Mouse (Mus musculus) CH12.LX (cell line): ENCODE measurements at regions not wholly inside any gene's neighbourhood (a gene's known extent, or its start where the extent isn't known, plus 50 kb on each side); places are given as distances from the start of the nearest gene placed in this dataset.

Experiments
- DNase-seq: peaks from one replicate; pipeline ENCODE4 v3.0.0-alpha.2; 2013; ENCODE audit errors: extremely low read depth
- H3K27ac ChIP-seq: 2 replicates; pipeline ENCODE4 v1.5.1; 2012; ENCODE audit warnings: low read depth, mild to moderate bottlenecking, control low read depth, moderate library complexity; ENCODE audit not compliant: insufficient read depth
- H3K27me3 ChIP-seq: replicated peaks from 2 replicates; pipeline ENCODE3; 2012; ENCODE audit warnings: inconsistent platforms
- H3K36me3 ChIP-seq, 2 experiments: replicated peaks in 1 of 2; 2 replicates each; pipeline versions ENCODE3 to v1.6.1; 2012; ENCODE audit warnings: inconsistent platforms in 1 of 2, low read length in 1 of 2, mild to moderate bottlenecking in 1 of 2, mixed read lengths in 1 of 2, moderate library complexity in 1 of 2; ENCODE audit not compliant: control insufficient read depth in 1 of 2, insufficient read depth in 1 of 2
- H3K4me1 ChIP-seq, 2 experiments: 2 replicates each; pipeline ENCODE4 v1.6.1; 2012; ENCODE audit warnings: inconsistent platforms in 1 of 2, moderate library complexity in 1 of 2; ENCODE audit not compliant: insufficient read depth in 2 of 2, control insufficient read depth in 1 of 2
- H3K4me2 ChIP-seq: 2 replicates; pipeline ENCODE4 v1.6.1; 2012; ENCODE audit warnings: low read depth, mild to moderate bottlenecking, control low read depth; ENCODE audit not compliant: poor library complexity, insufficient read depth, severe bottlenecking
- H3K4me3 ChIP-seq, 3 experiments: fragments of 150-350 bp in 1 of 3; sonication (generic) in 1 of 3; replicated peaks in 1 of 3; 2 replicates each; pipeline versions ENCODE3 to v1.5.1; 2011 to 2012; ENCODE audit warnings: low read depth in 2 of 3, low read length in 2 of 3, mild to moderate bottlenecking in 2 of 3, moderate library complexity in 2 of 3, control low read depth in 1 of 3, improper control_type of control experiment in 1 of 3, inconsistent platforms in 1 of 3, mixed read lengths in 1 of 3; ENCODE audit not compliant: poor library complexity in 1 of 3
- H3K79me2 ChIP-seq: replicated peaks from 2 replicates; pipeline ENCODE4 v1.6.1; 2012; ENCODE audit warnings: mild to moderate bottlenecking, moderate library complexity; ENCODE audit not compliant: control insufficient read depth, poor library complexity, insufficient read depth, severe bottlenecking; ENCODE audit errors: extremely low read depth
- H3K9ac ChIP-seq: 2 replicates; pipeline ENCODE4 v1.6.1; 2012; ENCODE audit warnings: low read depth, mild to moderate bottlenecking, control low read depth, moderate library complexity; ENCODE audit not compliant: insufficient read depth
- H3K9me3 ChIP-seq: replicated peaks from 2 replicates; pipeline ENCODE3; 2012; ENCODE audit warnings: low read length, inconsistent platforms, mixed read lengths
- CHD2 ChIP-seq: IDR thresholded peaks from 2 replicates; pipeline ENCODE4 v1.6.1; 2011; ENCODE audit warnings: low read length, improper control_type of control experiment
- CTCF ChIP-seq, 2 experiments: IDR thresholded peaks in 1 of 2; conservative IDR thresholded peaks in 1 of 2; 2 replicates each; pipeline ENCODE4 v1.5.1; 2011 to 2012; ENCODE audit warnings: low read depth in 2 of 2, low read length in 2 of 2, improper control_type of control experiment in 1 of 2, inconsistent platforms in 1 of 2, mild to moderate bottlenecking in 1 of 2, moderate library complexity in 1 of 2
- E2F4 ChIP-seq: IDR thresholded peaks from 2 replicates; pipeline ENCODE4 v1.6.1; 2011; ENCODE audit warnings: low read depth, low read length, improper control_type of control experiment; ENCODE audit not compliant: insufficient replicate concordance
- EP300 ChIP-seq: IDR thresholded peaks from 2 replicates; pipeline ENCODE4 v1.6.1; 2011; ENCODE audit warnings: low read length, improper control_type of control experiment
- ETS1 ChIP-seq: conservative IDR thresholded peaks from 2 replicates; pipeline ENCODE4 v1.6.1; 2012; ENCODE audit warnings: low read depth, mild to moderate bottlenecking, inconsistent platforms, low read length, improper control_type of control experiment, moderate library complexity
- GABPA ChIP-seq: IDR thresholded peaks from 2 replicates; pipeline ENCODE4 v1.6.1; 2012; ENCODE audit warnings: low read depth, low read length, improper control_type of control experiment, inconsistent platforms; ENCODE audit not compliant: insufficient replicate concordance
- HCFC1 ChIP-seq: IDR thresholded peaks from 2 replicates; pipeline ENCODE4 v1.6.1; 2012; ENCODE audit warnings: low read depth, mild to moderate bottlenecking, inconsistent platforms, low read length, improper control_type of control experiment
- IRF4 ChIP-seq: IDR thresholded peaks from 2 replicates; pipeline ENCODE4 v1.6.1; 2014; ENCODE audit warnings: low read depth, mild to moderate bottlenecking, inconsistent platforms, low read length, improper control_type of control experiment
- JUN ChIP-seq: IDR thresholded peaks from 2 replicates; pipeline ENCODE4 v1.6.1; 2011; ENCODE audit warnings: low read depth, mild to moderate bottlenecking, low read length, improper control_type of control experiment, moderate library complexity; ENCODE audit not compliant: insufficient read depth
- JUND ChIP-seq: conservative IDR thresholded peaks from 2 replicates; pipeline ENCODE4 v1.6.1; 2011; ENCODE audit warnings: low read depth, low read length, improper control_type of control experiment
- KAT2A ChIP-seq: IDR thresholded peaks from 2 replicates; pipeline ENCODE4 v1.6.1; 2012; ENCODE audit warnings: low read length, improper control_type of control experiment, inconsistent platforms; ENCODE audit not compliant: insufficient replicate concordance
- MAFK ChIP-seq: IDR thresholded peaks from 2 replicates; pipeline ENCODE4 v1.6.1; 2011; ENCODE audit warnings: low read length, improper control_type of control experiment; ENCODE audit not compliant: insufficient replicate concordance
- MAX ChIP-seq: IDR thresholded peaks from 2 replicates; pipeline ENCODE4 v1.6.1; 2011; ENCODE audit warnings: low read length, improper control_type of control experiment
- MAZ ChIP-seq: IDR thresholded peaks from 2 replicates; pipeline ENCODE4 v1.6.1; 2012; ENCODE audit warnings: low read depth, mild to moderate bottlenecking, inconsistent platforms, low read length, improper control_type of control experiment, moderate library complexity
- MEF2A ChIP-seq: IDR thresholded peaks from 2 replicates; pipeline ENCODE4 v1.6.1; 2014; ENCODE audit warnings: low read depth, mild to moderate bottlenecking, inconsistent platforms, low read length, improper control_type of control experiment, borderline replicate concordance
- MXI1 ChIP-seq: IDR thresholded peaks from 2 replicates; pipeline ENCODE4 v1.6.1; 2011; ENCODE audit warnings: mild to moderate bottlenecking, low read depth, low read length, improper control_type of control experiment
- MYC ChIP-seq: IDR thresholded peaks from 2 replicates; pipeline ENCODE4 v1.6.1; 2011; ENCODE audit warnings: low read depth, mild to moderate bottlenecking, improper control_type of control experiment, low read length
- NELFE ChIP-seq: IDR thresholded peaks from 2 replicates; pipeline ENCODE4 v1.6.1; 2011; ENCODE audit warnings: low read depth, low read length, improper control_type of control experiment
- NRF1 ChIP-seq: IDR thresholded peaks from 2 replicates; pipeline ENCODE4 v1.6.1; 2014; ENCODE audit warnings: low read depth, mild to moderate bottlenecking, inconsistent platforms, low read length, improper control_type of control experiment, moderate library complexity
- PAX5 ChIP-seq: IDR thresholded peaks from 2 replicates; pipeline ENCODE4 v1.6.1; 2012; ENCODE audit warnings: low read length, inconsistent platforms, mixed read lengths
- POLR2A ChIP-seq: IDR thresholded peaks from 2 replicates; pipeline ENCODE4 v1.6.1; 2011; ENCODE audit warnings: low read depth, mild to moderate bottlenecking, improper control_type of control experiment, low read length
- POLR2AphosphoS2 ChIP-seq: IDR thresholded peaks from 2 replicates; pipeline ENCODE4 v1.6.1; 2011; ENCODE audit warnings: low read depth, low read length, improper control_type of control experiment
- RAD21 ChIP-seq: IDR thresholded peaks from 2 replicates; pipeline ENCODE4 v1.6.1; 2011; ENCODE audit warnings: low read depth, mild to moderate bottlenecking, low read length, improper control_type of control experiment, moderate library complexity
- RCOR1 ChIP-seq: conservative IDR thresholded peaks from 2 replicates; pipeline ENCODE4 v1.6.1; 2012; ENCODE audit warnings: low read depth, mild to moderate bottlenecking, inconsistent platforms, low read length, improper control_type of control experiment
- SIN3A ChIP-seq: IDR thresholded peaks from 2 replicates; pipeline ENCODE4 v1.6.1; 2012; ENCODE audit warnings: low read length, improper control_type of control experiment, inconsistent platforms
- SMC3 ChIP-seq: IDR thresholded peaks from 2 replicates; pipeline ENCODE4 v1.6.1; 2011; ENCODE audit warnings: low read depth, low read length, improper control_type of control experiment
- TBP ChIP-seq: conservative IDR thresholded peaks from 2 replicates; pipeline ENCODE4 v1.6.1; 2011; ENCODE audit warnings: low read depth, low read length, improper control_type of control experiment
- TCF12 ChIP-seq: IDR thresholded peaks from 2 replicates; pipeline ENCODE4 v1.6.1; 2014; ENCODE audit warnings: low read depth, mild to moderate bottlenecking, inconsistent platforms, low read length, improper control_type of control experiment
- UBTF ChIP-seq: IDR thresholded peaks from 2 replicates; pipeline ENCODE4 v1.6.1; 2012; ENCODE audit warnings: low read depth, mild to moderate bottlenecking, inconsistent platforms, low read length, improper control_type of control experiment, moderate library complexity
- USF1 ChIP-seq: IDR thresholded peaks from 2 replicates; pipeline ENCODE4 v1.6.1; 2014; ENCODE audit warnings: low read depth, mild to moderate bottlenecking, inconsistent platforms, low read length, improper control_type of control experiment
- ZC3H11A ChIP-seq: IDR thresholded peaks from 2 replicates; pipeline ENCODE4 v1.6.1; 2012; ENCODE audit warnings: low read depth, mild to moderate bottlenecking, inconsistent platforms, low read length, improper control_type of control experiment
- ZKSCAN1 ChIP-seq: IDR thresholded peaks from 2 replicates; pipeline ENCODE4 v1.6.1; 2012; ENCODE audit warnings: low read depth, inconsistent platforms, low read length, improper control_type of control experiment, borderline replicate concordance
- ZMIZ1 ChIP-seq: IDR thresholded peaks from 2 replicates; pipeline ENCODE4 v1.6.1; 2012; ENCODE audit warnings: low read depth, mild to moderate bottlenecking, inconsistent platforms, low read length, improper control_type of control experiment
- ZNF384 ChIP-seq: IDR thresholded peaks from 2 replicates; pipeline ENCODE4 v1.6.1; 2012; ENCODE audit warnings: low read depth, low read length, improper control_type of control experiment, inconsistent platforms
- dilution Hi-C: fragments of 300-500 bp; cut with MboI; formaldehyde crosslinking; loops from 2 replicates; pipeline ENCODE4 v1.14.3; 2020; ENCODE audit warnings: low sequenced_read_pairs; ENCODE audit not compliant: extremely low pct_unique_long_range_greater_than_20kb, extremely low pct_ligation_motif_present
- in situ Hi-C: fragments of 300-500 bp; cut with MboI; formaldehyde crosslinking; loops from 3 replicates; pipeline ENCODE4 v1.14.3; 2019; ENCODE audit warnings: low sequenced_read_pairs, low pct_ligation_motif_present, low pct_unique_long_range_greater_than_20kb, mixed read lengths

- in situ Hi-C loops, result no loop called here
- H3K4me3 ChIP-seq, result peak overlapping the region; percentile 35 to 54 (median 52)
- no peak for DNase-seq
- no peak overlapping the region for H3K27ac ChIP-seq
- peaks cover 0 to 3% of the 10 kb centered on the region in 2 experiments for H3K36me3 ChIP-seq
- no peaks in the 10 kb centered on the region for H3K79me2 ChIP-seq
- no peak overlapping the region for H3K9ac ChIP-seq
- H3K4me2 ChIP-seq, result no peak overlapping the region
- H3K4me1 ChIP-seq, result peaks cover 0 to 18% of the 10 kb centered on the region in 2 experiments; a peak in 2 of 4 replicates
- H3K27me3 ChIP-seq, result no peaks in the 10 kb centered on the region
- TF ChIP-seq RCOR1 (no peak), MAZ (no peak), MAFK (peak; percentile 97), ZNF384 (no peak), ZMIZ1 (no peak), E2F4 (no peak), POLR2A (no peak)
- H3K9me3 ChIP-seq, result no peaks in the 10 kb centered on the region
- dilution Hi-C loops, result no loop called here
Measured at GRCm38 (mm10) chr12:113365783-113366182, 123.5 kb upstream of the Adam6b start.

DNA sequence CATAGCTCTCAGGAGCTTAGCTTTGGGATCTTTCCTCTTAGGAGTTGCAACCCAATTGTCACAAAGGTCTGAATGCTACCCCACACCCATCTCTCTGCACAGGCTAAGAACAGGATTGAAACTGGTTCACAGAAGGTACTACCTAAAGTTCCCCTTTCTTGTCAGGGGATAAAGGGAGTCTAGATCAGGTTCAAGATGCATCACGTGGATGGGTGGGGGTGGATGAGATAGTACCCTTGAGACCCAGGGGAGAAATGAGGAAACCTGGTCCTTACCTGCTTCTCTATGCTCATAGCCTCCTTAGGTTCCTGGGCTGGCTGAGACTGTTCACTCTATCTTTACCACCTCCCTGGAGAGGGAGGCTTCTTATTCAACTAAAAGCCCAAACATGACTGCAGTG is 122.9 kb upstream of the Adam6b start:
- Histone ChIP-seq H3K4me2 (no peak overlapping the region), H3K27me3 (no peaks in the 10 kb centered on the region), H3K9me3 (no peaks in the 10 kb centered on the region), H3K36me3 (no peaks in the 10 kb centered on the region), H3K27ac (no peak overlapping the region), H3K9ac (no peak overlapping the region), H3K4me3 (peak overlapping the region; percentile 35 to 54 (median 52)), H3K4me1 (peaks cover 0 to 18% of the 10 kb centered on the region in 2 experiments; a peak in 2 of 4 replicates), H3K79me2 (no peaks in the 10 kb centered on the region)
- dilution Hi-C loops, result no loop called here
- in situ Hi-C loops, result no loop called here
- DNase-seq, result peak; percentile 36
- no peak for TF ChIP-seq TCF12
- TF ChIP-seq RAD21, result no peak
- no peak for TF ChIP-seq MAZ
- TF ChIP-seq MEF2A, result no peak
- TF ChIP-seq CHD2, result peak; percentile 33; the same call in 1 of the 2 replicates
- 0 out of 2 replicates have a peak, but pooled peaks have one; percentile 12 for TF ChIP-seq IRF4
- TF ChIP-seq UBTF, result no peak
- TF ChIP-seq TBP, result no peak; the same call in 1 of the 2 replicates
- TF ChIP-seq JUND, result no peak
- TF ChIP-seq ETS1, result no peak
- TF ChIP-seq NRF1, result no peak
- TF ChIP-seq MAFK, result no peak
- TF ChIP-seq JUN, result no peak
- no peak for TF ChIP-seq CTCF (conservative IDR thresholded peaks at IDR 0.05 in 1 of 2, IDR thresholded peaks at IDR 0.05 in 1 of 2; ENCODE audit: low read depth in 2 of 2, low read length in 2 of 2)
- TF ChIP-seq PAX5, result no peak
- TF ChIP-seq EP300, result peak; percentile 31; the same call in 1 of the 2 replicates
- no peak for TF ChIP-seq ZKSCAN1
- no peak for TF ChIP-seq NELFE
- TF ChIP-seq MYC, result peak; percentile 61; the same call in 1 of the 2 replicates
- no peak for TF ChIP-seq GABPA
- TF ChIP-seq SMC3, result no peak
- TF ChIP-seq MXI1, result no peak
- TF ChIP-seq E2F4, result no peak
- no peak for TF ChIP-seq HCFC1
- no peak for TF ChIP-seq SIN3A
- TF ChIP-seq USF1, result peak; percentile 49
- TF ChIP-seq POLR2A, result no peak
- no peak for TF ChIP-seq POLR2AphosphoS2
- TF ChIP-seq KAT2A, result no peak
- no peak for TF ChIP-seq ZC3H11A
- no peak for TF ChIP-seq MAX
